Mouse (Mus musculus) MEL (cell line): ENCODE results near the gene Rhog. TPM values are rescaled to one million over a fixed set of nuclear protein-coding genes. Genes with fewer than 3 reads are reported as not detected.

ENCODE experiments used
- DNase-seq: peaks from one replicate; pipeline ENCODE4 v3.0.0; 2011; ENCODE audit warnings: low read depth, low spot score
- H3K27ac ChIP-seq: 2 replicates; pipeline ENCODE4 v1.5.1; 2012; ENCODE audit warnings: low read depth, mild to moderate bottlenecking, control low read depth, low read length, moderate library complexity; ENCODE audit not compliant: control insufficient read depth
- H3K27me3 ChIP-seq, 2 experiments: fragments of 150-350 bp in 1 of 2; sonication (generic) in 1 of 2; 2 replicates each; pipeline ENCODE4 v1.6.1; 2012; ENCODE audit warnings: low read length in 2 of 2, mild to moderate bottlenecking in 2 of 2, improper control_type of control experiment in 1 of 2, moderate library complexity in 1 of 2; ENCODE audit not compliant: insufficient read depth in 2 of 2, control insufficient read depth in 1 of 2
- H3K36me3 ChIP-seq, 2 experiments: 2 replicates each; pipeline ENCODE4 v1.6.1; 2012 to 2014; ENCODE audit warnings: low read length in 2 of 2, improper control_type of control experiment in 1 of 2, inconsistent platforms in 1 of 2, mild to moderate bottlenecking in 1 of 2; ENCODE audit not compliant: insufficient read depth in 2 of 2, control insufficient read depth in 1 of 2
- H3K4me1 ChIP-seq, 2 experiments: fragments of 150-350 bp in 1 of 2; sonication (generic) in 1 of 2; 2 replicates each; pipeline ENCODE4 v1.6.1; 2012; ENCODE audit warnings: low read length in 2 of 2, improper control_type of control experiment in 1 of 2, mild to moderate bottlenecking in 1 of 2; ENCODE audit not compliant: insufficient read depth in 2 of 2, control insufficient read depth in 1 of 2
- H3K4me3 ChIP-seq, 2 experiments: fragments of 150-350 bp in 1 of 2; sonication (generic) in 1 of 2; 2 replicates each; pipeline ENCODE4 v1.5.1; 2012; ENCODE audit warnings: low read depth in 2 of 2, low read length in 2 of 2, mild to moderate bottlenecking in 2 of 2, moderate library complexity in 2 of 2, control low read depth in 1 of 2, improper control_type of control experiment in 1 of 2; ENCODE audit not compliant: control insufficient read depth in 1 of 2, insufficient read depth in 1 of 2
- H3K79me2 ChIP-seq: 2 replicates; pipeline ENCODE4 v1.6.1; 2012; ENCODE audit warnings: mild to moderate bottlenecking, low read length, moderate library complexity; ENCODE audit not compliant: control insufficient read depth, poor library complexity, insufficient read depth
- H3K9ac ChIP-seq: 2 replicates; pipeline ENCODE4 v1.6.1; 2012; ENCODE audit warnings: low read depth, mild to moderate bottlenecking, control low read depth, low read length, moderate library complexity; ENCODE audit not compliant: control insufficient read depth, poor library complexity, severe bottlenecking
- H3K9me3 ChIP-seq: fragments of 150-350 bp; sonication (generic); replicated peaks from 2 replicates; pipeline ENCODE4 v1.6.1; 2012; ENCODE audit warnings: mild to moderate bottlenecking, low read length, improper control_type of control experiment, moderate library complexity; ENCODE audit not compliant: insufficient read depth
- CHD1 ChIP-seq: IDR thresholded peaks from 2 replicates; pipeline ENCODE4 v1.6.1; 2012; ENCODE audit warnings: low read depth, mild to moderate bottlenecking, inconsistent platforms, low read length, improper control_type of control experiment
- CHD2 ChIP-seq: IDR thresholded peaks from 2 replicates; pipeline ENCODE4 v1.6.1; 2011; ENCODE audit warnings: low read length, improper control_type of control experiment
- CTCF ChIP-seq, 3 experiments: IDR thresholded peaks in 2 of 3; conservative IDR thresholded peaks in 1 of 3; 2 replicates each; pipeline ENCODE4 v1.5.1; 2011 to 2012; ENCODE audit warnings: low read length in 3 of 3, low read depth in 2 of 3, mild to moderate bottlenecking in 2 of 3, improper control_type of control experiment in 1 of 3, inconsistent platforms in 1 of 3, mixed read lengths in 1 of 3, moderate library complexity in 1 of 3; ENCODE audit not compliant: control insufficient read depth in 1 of 3, insufficient read depth in 1 of 3, poor library complexity in 1 of 3, severe bottlenecking in 1 of 3
- E2F4 ChIP-seq: IDR thresholded peaks from 2 replicates; pipeline ENCODE4 v1.6.1; 2011; ENCODE audit warnings: low read depth, low read length, improper control_type of control experiment, borderline replicate concordance
- ELF1 ChIP-seq: IDR thresholded peaks from 2 replicates; pipeline ENCODE4 v1.6.1; 2014; ENCODE audit warnings: low read depth, mild to moderate bottlenecking, inconsistent platforms, low read length, improper control_type of control experiment, moderate library complexity
- ETS1 ChIP-seq: IDR thresholded peaks from 2 replicates; pipeline ENCODE4 v1.6.1; 2012; ENCODE audit warnings: low read depth, mild to moderate bottlenecking, inconsistent platforms, low read length, improper control_type of control experiment, moderate library complexity
- GABPA ChIP-seq: IDR thresholded peaks from 2 replicates; pipeline ENCODE4 v1.6.1; 2012; ENCODE audit warnings: low read depth, mild to moderate bottlenecking, inconsistent platforms, low read length, improper control_type of control experiment, moderate library complexity
- GATA1 ChIP-seq: IDR thresholded peaks from 2 replicates; pipeline ENCODE4 v1.6.1; 2011; ENCODE audit warnings: low read depth, low read length, improper control_type of control experiment
- HCFC1 ChIP-seq: IDR thresholded peaks from 2 replicates; pipeline ENCODE4 v1.6.1; 2012; ENCODE audit warnings: low read depth, mild to moderate bottlenecking, inconsistent platforms, low read length, improper control_type of control experiment, moderate library complexity
- JUND ChIP-seq: IDR thresholded peaks from 2 replicates; pipeline ENCODE4 v1.6.1; 2011; ENCODE audit warnings: low read depth, mild to moderate bottlenecking, improper control_type of control experiment, low read length
- KAT2A ChIP-seq: conservative IDR thresholded peaks from 2 replicates; pipeline ENCODE4 v1.6.1; 2012; ENCODE audit warnings: low read depth, low read length, improper control_type of control experiment, inconsistent platforms
- MAX ChIP-seq: IDR thresholded peaks from 2 replicates; pipeline ENCODE4 v1.6.1; 2011; ENCODE audit warnings: low read length, improper control_type of control experiment
- MAZ ChIP-seq: IDR thresholded peaks from 2 replicates; pipeline ENCODE4 v1.6.1; 2012; ENCODE audit warnings: low read depth, mild to moderate bottlenecking, inconsistent platforms, low read length, improper control_type of control experiment
- MEF2A ChIP-seq: IDR thresholded peaks from 2 replicates; pipeline ENCODE4 v1.6.1; 2014; ENCODE audit warnings: low read depth, mild to moderate bottlenecking, inconsistent platforms, low read length, improper control_type of control experiment; ENCODE audit not compliant: poor library complexity, insufficient replicate concordance, severe bottlenecking; ENCODE audit errors: extremely low read depth
- MXI1 ChIP-seq: IDR thresholded peaks from 2 replicates; pipeline ENCODE4 v1.6.1; 2011; ENCODE audit warnings: mild to moderate bottlenecking, low read depth, low read length, improper control_type of control experiment
- MYB ChIP-seq: IDR thresholded peaks from 2 replicates; pipeline ENCODE4 v1.6.1; 2011; ENCODE audit warnings: mild to moderate bottlenecking, low read depth, low read length, improper control_type of control experiment
- MYC ChIP-seq: IDR thresholded peaks from 2 replicates; pipeline ENCODE4 v1.6.1; 2011; ENCODE audit warnings: low read depth, mild to moderate bottlenecking, low read length, improper control_type of control experiment, moderate library complexity
- NELFE ChIP-seq: IDR thresholded peaks from 2 replicates; pipeline ENCODE4 v1.6.1; 2011; ENCODE audit warnings: low read depth, low read length, improper control_type of control experiment
- NRF1 ChIP-seq: IDR thresholded peaks from 2 replicates; pipeline ENCODE4 v1.6.1; 2014; ENCODE audit warnings: low read depth, mild to moderate bottlenecking, inconsistent platforms, low read length, improper control_type of control experiment, moderate library complexity; ENCODE audit not compliant: poor library complexity, insufficient read depth, severe bottlenecking
- POLR2A ChIP-seq, 2 experiments: IDR thresholded peaks; 2 replicates each; pipeline ENCODE4 v1.6.1; 2011 to 2012; ENCODE audit warnings: low read length in 2 of 2, mild to moderate bottlenecking in 2 of 2, control low read depth in 1 of 2, improper control_type of control experiment in 1 of 2, low read depth in 1 of 2, moderate library complexity in 1 of 2; ENCODE audit not compliant: control insufficient read depth in 1 of 2, insufficient read depth in 1 of 2, poor library complexity in 1 of 2
- POLR2AphosphoS2 ChIP-seq: IDR thresholded peaks from 2 replicates; pipeline ENCODE4 v1.6.1; 2011; ENCODE audit warnings: low read length, improper control_type of control experiment
- POLR2AphosphoS5 ChIP-seq: IDR thresholded peaks from 2 replicates; pipeline ENCODE4 v1.6.1; 2012; ENCODE audit warnings: low read depth, borderline replicate concordance, mild to moderate bottlenecking, inconsistent platforms, low read length, moderate library complexity, mixed read lengths
- RAD21 ChIP-seq: IDR thresholded peaks from 2 replicates; pipeline ENCODE4 v1.6.1; 2011; ENCODE audit warnings: mild to moderate bottlenecking, low read depth, low read length, improper control_type of control experiment
- RCOR1 ChIP-seq: IDR thresholded peaks from 2 replicates; pipeline ENCODE4 v1.6.1; 2012; ENCODE audit warnings: low read depth, mild to moderate bottlenecking, inconsistent platforms, low read length, improper control_type of control experiment
- SIN3A ChIP-seq: IDR thresholded peaks from 2 replicates; pipeline ENCODE4 v1.6.1; 2012; ENCODE audit warnings: low read length, improper control_type of control experiment, inconsistent platforms
- SMC3 ChIP-seq: IDR thresholded peaks from 2 replicates; pipeline ENCODE4 v1.6.1; 2011; ENCODE audit warnings: low read depth, low read length, improper control_type of control experiment
- TAL1 ChIP-seq: IDR thresholded peaks from 2 replicates; pipeline ENCODE4 v1.6.1; 2012; ENCODE audit warnings: mild to moderate bottlenecking, inconsistent platforms, low read length, moderate library complexity, mixed read lengths
- UBTF ChIP-seq: IDR thresholded peaks from 2 replicates; pipeline ENCODE4 v1.6.1; 2012; ENCODE audit warnings: low read depth, mild to moderate bottlenecking, inconsistent platforms, low read length, improper control_type of control experiment, moderate library complexity, borderline replicate concordance; ENCODE audit not compliant: insufficient read depth
- ZC3H11A ChIP-seq: IDR thresholded peaks from 2 replicates; pipeline ENCODE4 v1.6.1; 2012; ENCODE audit warnings: low read depth, mild to moderate bottlenecking, inconsistent platforms, low read length, improper control_type of control experiment
- ZNF384 ChIP-seq: IDR thresholded peaks from 2 replicates; pipeline ENCODE4 v1.6.1; 2012; ENCODE audit warnings: low read depth, mild to moderate bottlenecking, inconsistent platforms, low read length, improper control_type of control experiment
- polyA plus RNA-seq, 2 experiments: library from polyadenylated mRNA; stranded (reverse) in 1 of 2; unstranded in 1 of 2; fragments of >175 nt in 1 of 2; fragments of >200 nt in 1 of 2; gene quantifications; 2 replicates each; pipeline versions ENCODE4 v1.2.1 to v1.2.4; 2012; ENCODE audit warnings: low replicate concordance in 2 of 2, low read depth in 1 of 2; ENCODE audit not compliant: insufficient read length in 2 of 2, insufficient read depth in 1 of 2, missing spikeins in 1 of 2
- total RNA-seq: library from RNA; depleted of rRNA; stranded (reverse); fragments of 300-350 nt; gene quantifications from 2 replicates; pipeline ENCODE4 v1.2.3, GENCODE M21; 2012

Gene Rhog
- total and polyA plus RNA-seq, 3 experiments = 24.1 to 425 (median 347) TPM

DNA sequence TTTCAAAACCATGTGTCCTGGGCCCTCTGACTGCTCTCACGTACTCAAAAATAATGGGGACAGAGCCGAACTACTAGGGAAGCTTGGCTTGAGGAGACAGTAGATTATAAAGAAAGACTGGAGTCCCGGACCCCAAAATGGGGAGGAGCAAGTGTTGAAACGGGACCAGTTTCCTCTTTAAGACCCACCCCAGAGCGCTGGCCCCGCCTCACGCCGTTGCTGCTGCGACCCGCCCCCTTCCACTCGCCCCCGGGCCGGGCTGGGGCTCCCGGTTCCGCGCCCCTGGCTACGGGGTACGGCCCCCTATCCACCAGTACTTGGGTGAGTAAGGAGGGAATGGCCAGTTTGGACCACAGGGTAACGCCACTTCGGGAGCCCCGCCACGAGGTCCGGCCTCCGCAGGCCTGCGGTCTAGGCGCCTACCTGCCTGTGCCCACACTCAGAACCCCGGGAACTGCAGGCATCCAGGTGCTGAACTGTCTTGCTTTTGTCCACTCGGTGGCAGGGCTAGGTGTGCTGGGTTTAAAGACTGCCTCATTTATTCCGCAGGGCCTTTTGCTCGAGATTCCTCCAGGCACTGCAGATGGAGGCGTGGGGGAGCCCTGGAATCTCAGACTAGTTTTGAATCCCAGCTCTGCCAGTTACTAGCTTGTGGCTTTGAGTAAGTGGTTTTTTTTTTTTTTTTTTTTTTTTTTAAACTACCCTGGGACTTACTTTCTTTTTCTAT is 32.9 kb downstream of the Rhog start:
- no peaks in the 10 kb centered on the region for H3K27me3 ChIP-seq
- peak overlapping the region; percentile 89 for H3K9ac ChIP-seq
- peaks cover 0 to 9% of the 10 kb centered on the region in 2 experiments; a peak in 2 of 4 replicates for H3K36me3 ChIP-seq
- peak; percentile 90 for DNase-seq
- H3K79me2 ChIP-seq = peaks cover 3% of the 10 kb centered on the region
- peak overlapping the region; percentile 76 for H3K27ac ChIP-seq
- no peaks in the 10 kb centered on the region for H3K9me3 ChIP-seq
- H3K4me1 ChIP-seq = peaks cover 0 to 9% of the 10 kb centered on the region in 2 experiments; a peak in 2 of 4 replicates
- TF ChIP-seq ZNF384 (peak; percentile 77), MXI1 (peak; percentile 46; the same call in 1 of the 2 replicates), POLR2A (IDR thresholded peaks at IDR 0.05; ENCODE audit: control insufficient read depth in 1 of 2, insufficient read depth in 1 of 2, low read depth in 1 of 2, low read length in 2 of 2, poor library complexity in 1 of 2) (peak; percentile 50; a peak in 3 of 4 replicates), SIN3A (peak; percentile 34; the same call in 1 of the 2 replicates), MYC (no peak), MAX (peak; percentile 2; the same call in 1 of the 2 replicates), HCFC1 (no peak; the same call in 1 of the 2 replicates), CHD2 (no peak), MAZ (peak; percentile 57; the same call in 1 of the 2 replicates), JUND (no peak), MEF2A (no peak), NELFE (peak; percentile 52), KAT2A (no peak)
- TF ChIP-seq, all 39 proteins: peak for 7
- H3K4me3 ChIP-seq = peak overlapping the region; percentile 87 to 90

GRCm38 (mm10) chr7:102222336-102222735 is 33.5 kb downstream of the Rhog start:
- Histone ChIP-seq H3K4me3 (peak overlapping the region; percentile 87 to 90), H3K4me1 (peaks cover 0 to 9% of the 10 kb centered on the region in 2 experiments; a peak in 2 of 4 replicates), H3K27me3 (no peaks in the 10 kb centered on the region), H3K9ac (peak overlapping the region; percentile 76), H3K9me3 (no peaks in the 10 kb centered on the region), H3K27ac (peak overlapping the region; percentile 76), H3K36me3 (peaks cover 0 to 9% of the 10 kb centered on the region in 2 experiments; a peak in 2 of 4 replicates), H3K79me2 (peaks cover 3% of the 10 kb centered on the region)
- peak; percentile 83 for DNase-seq
- TF ChIP-seq UBTF (no peak), RAD21 (peak; percentile 35), POLR2AphosphoS2 (no peak), ZC3H11A (0 out of 2 replicates have a peak, but pooled peaks have one; percentile 11), GATA1 (no peak), MYC (no peak), MAZ (no peak), NELFE (no peak), ELF1 (no peak), SMC3 (peak; percentile 38), MXI1 (no peak), GABPA (no peak), CHD2 (no peak), NRF1 (no peak), POLR2AphosphoS5 (no peak), JUND (no peak), MYB (no peak), RCOR1 (no peak), CTCF (IDR thresholded peaks at IDR 0.05 in 2 of 3, conservative IDR thresholded peaks at IDR 0.05 in 1 of 3; ENCODE audit: control insufficient read depth in 1 of 3, insufficient read depth in 1 of 3, low read depth in 2 of 3, low read length in 3 of 3, poor library complexity in 1 of 3, severe bottlenecking in 1 of 3) (peak in 2 of 3 experiments; percentile 54 to 63; a peak in 4 of 6 replicates), TAL1 (no peak), E2F4 (no peak), ETS1 (no peak), CHD1 (0 out of 2 replicates have a peak, but pooled peaks have one; percentile 42), KAT2A (no peak)
